Mouse (Mus musculus): Measurements from ENCODE around the gene Ccdc24.

DNA sequence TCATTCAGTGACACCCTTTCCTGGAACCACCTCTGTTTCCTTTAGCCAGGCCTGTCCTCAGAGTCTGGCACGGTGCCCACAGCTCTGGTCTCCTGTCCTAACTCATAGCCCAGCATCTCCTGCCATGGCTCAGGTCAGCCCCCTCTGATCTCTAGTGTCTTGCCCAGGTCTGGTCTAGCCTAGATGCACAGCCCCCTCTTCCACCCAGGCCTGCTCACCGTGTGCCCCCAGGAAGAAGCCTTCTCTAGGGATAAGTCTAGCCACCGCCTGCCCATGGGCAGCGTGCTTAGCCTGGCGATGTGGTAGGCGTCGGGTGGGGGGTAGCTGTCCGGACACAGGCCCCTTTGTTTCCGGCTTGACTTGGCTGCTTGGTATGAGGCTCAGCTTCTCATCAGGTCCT lies 17.2 kb downstream of the Ccdc24 start:
- TF ChIP-seq CTCF (IDR thresholded peaks at IDR 0.05; ENCODE audit: control insufficient read depth, insufficient read depth, insufficient replicate concordance, low read depth, low read length), result no peak
- TF ChIP-seq POLR2A (IDR thresholded peaks at IDR 0.05; ENCODE audit: control insufficient read depth, low read depth, low read length), result no peak
